Mouse (Mus musculus) CH12.LX (cell line): ENCODE results near the gene Mutyh.

ENCODE experiments used
- CTCF ChIP-seq, 2 experiments: IDR thresholded peaks in 1 of 2; conservative IDR thresholded peaks in 1 of 2; 2 replicates each; pipeline ENCODE4 v1.5.1; 2011 to 2012; ENCODE audit warnings: low read depth in 2 of 2, low read length in 2 of 2, improper control_type of control experiment in 1 of 2, inconsistent platforms in 1 of 2, mild to moderate bottlenecking in 1 of 2, moderate library complexity in 1 of 2
- EP300 ChIP-seq: IDR thresholded peaks from 2 replicates; pipeline ENCODE4 v1.6.1; 2011; ENCODE audit warnings: low read length, improper control_type of control experiment
- GABPA ChIP-seq: IDR thresholded peaks from 2 replicates; pipeline ENCODE4 v1.6.1; 2012; ENCODE audit warnings: low read depth, low read length, improper control_type of control experiment, inconsistent platforms; ENCODE audit not compliant: insufficient replicate concordance
- JUND ChIP-seq: conservative IDR thresholded peaks from 2 replicates; pipeline ENCODE4 v1.6.1; 2011; ENCODE audit warnings: low read depth, low read length, improper control_type of control experiment
- MAX ChIP-seq: IDR thresholded peaks from 2 replicates; pipeline ENCODE4 v1.6.1; 2011; ENCODE audit warnings: low read length, improper control_type of control experiment
- MAZ ChIP-seq: IDR thresholded peaks from 2 replicates; pipeline ENCODE4 v1.6.1; 2012; ENCODE audit warnings: low read depth, mild to moderate bottlenecking, inconsistent platforms, low read length, improper control_type of control experiment, moderate library complexity
- NELFE ChIP-seq: IDR thresholded peaks from 2 replicates; pipeline ENCODE4 v1.6.1; 2011; ENCODE audit warnings: low read depth, low read length, improper control_type of control experiment
- NRF1 ChIP-seq: IDR thresholded peaks from 2 replicates; pipeline ENCODE4 v1.6.1; 2014; ENCODE audit warnings: low read depth, mild to moderate bottlenecking, inconsistent platforms, low read length, improper control_type of control experiment, moderate library complexity
- POLR2A ChIP-seq: IDR thresholded peaks from 2 replicates; pipeline ENCODE4 v1.6.1; 2011; ENCODE audit warnings: low read depth, mild to moderate bottlenecking, improper control_type of control experiment, low read length
- POLR2AphosphoS2 ChIP-seq: IDR thresholded peaks from 2 replicates; pipeline ENCODE4 v1.6.1; 2011; ENCODE audit warnings: low read depth, low read length, improper control_type of control experiment
- SMC3 ChIP-seq: IDR thresholded peaks from 2 replicates; pipeline ENCODE4 v1.6.1; 2011; ENCODE audit warnings: low read depth, low read length, improper control_type of control experiment
- TBP ChIP-seq: conservative IDR thresholded peaks from 2 replicates; pipeline ENCODE4 v1.6.1; 2011; ENCODE audit warnings: low read depth, low read length, improper control_type of control experiment
- USF1 ChIP-seq: IDR thresholded peaks from 2 replicates; pipeline ENCODE4 v1.6.1; 2014; ENCODE audit warnings: low read depth, mild to moderate bottlenecking, inconsistent platforms, low read length, improper control_type of control experiment
- ZNF384 ChIP-seq: IDR thresholded peaks from 2 replicates; pipeline ENCODE4 v1.6.1; 2012; ENCODE audit warnings: low read depth, low read length, improper control_type of control experiment, inconsistent platforms

DNA sequence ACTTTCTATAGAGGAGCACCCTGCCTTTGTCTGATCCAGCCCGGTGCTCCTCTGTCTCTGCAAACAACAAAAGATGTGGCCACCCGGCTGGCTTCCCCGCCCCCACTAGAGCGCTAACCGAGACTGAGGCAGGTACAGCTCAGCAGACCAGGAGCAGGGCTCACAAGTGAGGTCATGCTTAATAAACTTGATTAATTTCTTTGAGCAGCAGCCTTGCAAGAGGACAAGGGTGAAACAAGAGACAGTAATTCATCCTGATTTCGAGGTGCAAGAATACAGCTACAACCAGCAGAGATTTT, 22.5 kb downstream of the Mutyh start:
- TF ChIP-seq NRF1 (no peak), POLR2A (no peak), MAX (no peak), USF1 (no peak), CTCF (conservative IDR thresholded peaks at IDR 0.05 in 1 of 2, IDR thresholded peaks at IDR 0.05 in 1 of 2; ENCODE audit: low read depth in 2 of 2, low read length in 2 of 2) (no peak), JUND (no peak), EP300 (no peak), POLR2AphosphoS2 (no peak), SMC3 (no peak), MAZ (no peak), GABPA (no peak), ZNF384 (no peak), NELFE (no peak), TBP (no peak)
